Mouse (Mus musculus): ENCODE results near the gene Atl1.

GRCm38 (mm10) chr12:69998186-69998983 is 106.0 kb downstream of the Atl1 start:
- TF ChIP-seq MXI1 (IDR thresholded peaks at IDR 0.05; ENCODE audit: low read depth, low read length) = no peak
- no peak for TF ChIP-seq ETS1 (IDR thresholded peaks at IDR 0.05; ENCODE audit: low read depth, low read length)
- no peak for TF ChIP-seq MAZ (IDR thresholded peaks at IDR 0.05; ENCODE audit: low read depth, low read length)
- no peak for TF ChIP-seq ZKSCAN1 (IDR thresholded peaks at IDR 0.05; ENCODE audit: low read depth, low read length)
- TF ChIP-seq NELFE (IDR thresholded peaks at IDR 0.05; ENCODE audit: low read depth, low read length) = no peak
- no peak for TF ChIP-seq USF1 (IDR thresholded peaks at IDR 0.05; ENCODE audit: low read depth, low read length)
- TF ChIP-seq KAT2A (conservative IDR thresholded peaks at IDR 0.05; ENCODE audit: low read depth, low read length) = no peak
- no peak for TF ChIP-seq CTCF (IDR thresholded peaks at IDR 0.05 in 2 of 3, conservative IDR thresholded peaks at IDR 0.05 in 1 of 3; ENCODE audit: control insufficient read depth in 1 of 3, insufficient read depth in 1 of 3, low read depth in 2 of 3, low read length in 3 of 3, poor library complexity in 1 of 3, severe bottlenecking in 1 of 3)
- TF ChIP-seq ELF1 (IDR thresholded peaks at IDR 0.05; ENCODE audit: low read depth, low read length) = no peak
- no peak for TF ChIP-seq POLR2A (IDR thresholded peaks at IDR 0.05; ENCODE audit: control insufficient read depth in 1 of 2, insufficient read depth in 1 of 2, low read depth in 1 of 2, low read length in 2 of 2, poor library complexity in 1 of 2)
- TF ChIP-seq HCFC1 (IDR thresholded peaks at IDR 0.05; ENCODE audit: low read depth, low read length) = no peak
